Mouse (Mus musculus): ENCODE data around the gene Sh3bgrl2.

GRCm38 (mm10) chr9:83599505-83599904 is 51.4 kb downstream of the Sh3bgrl2 start:
- TF ChIP-seq CTCF (IDR thresholded peaks at IDR 0.05; ENCODE audit: extremely low read depth, insufficient read depth, low read length) (no peak), POLR2A (IDR thresholded peaks at IDR 0.05; ENCODE audit: extremely low read depth, insufficient read depth, low read length) (no peak)
